Mouse (Mus musculus) spleen, adult 2 months (tissue): ENCODE results near the gene Lipn.

ENCODE experiments used
- CTCF ChIP-seq: fragments of 200-500 bp; IDR thresholded peaks from 2 replicates; pipeline ENCODE4 v1.5.1; 2011; ENCODE audit warnings: mild to moderate bottlenecking, inconsistent platforms; ENCODE audit not compliant: insufficient read depth, insufficient read length, insufficient replicate concordance; ENCODE audit errors: extremely low read depth
- POLR2A ChIP-seq: fragments of 200-500 bp; IDR thresholded peaks from 2 replicates; pipeline ENCODE4 v1.6.1; 2011; ENCODE audit warnings: low read depth, low read length, inconsistent platforms

DNA sequence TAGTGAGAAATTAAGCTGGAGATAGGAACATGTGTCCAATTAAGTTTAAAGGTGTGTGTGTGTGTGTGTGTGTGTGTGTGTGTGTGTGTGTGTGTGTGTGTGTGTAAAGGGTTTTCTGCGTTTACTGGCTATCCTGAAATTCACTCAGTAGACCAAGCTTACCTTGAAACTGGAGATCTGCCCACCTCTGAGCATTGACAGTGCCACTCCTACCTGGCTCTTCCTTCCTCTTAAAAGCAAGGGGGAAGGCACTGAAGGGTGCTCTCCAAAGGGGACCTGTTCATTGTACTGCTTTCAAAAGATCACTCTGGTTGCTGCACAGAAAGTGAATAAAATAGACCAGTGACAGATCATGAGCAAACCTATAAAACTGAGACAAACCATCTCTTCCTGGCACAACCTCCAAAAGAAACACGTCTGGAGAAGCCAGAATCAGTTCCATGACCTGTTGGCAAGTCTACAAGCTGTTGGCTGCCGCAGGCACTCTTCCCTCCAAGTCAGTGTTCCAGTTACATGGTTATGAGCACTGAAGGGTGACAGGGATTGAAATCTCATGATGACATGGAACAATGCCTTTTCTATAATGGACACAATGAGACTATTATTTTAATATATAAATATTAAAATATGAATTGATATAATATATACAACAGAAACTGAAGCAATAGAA, 22.0 kb downstream of the Lipn start:
- TF ChIP-seq CTCF (no peak), POLR2A (no peak)
